Mouse (Mus musculus) B cell, adult 2 months (primary cell): ENCODE results near the gene Rph3al.

Source experiments
- DNase-seq, 2 experiments: peaks; one replicate each; pipeline ENCODE4 v3.0.0; 2022

Gene Rph3al

DNA sequence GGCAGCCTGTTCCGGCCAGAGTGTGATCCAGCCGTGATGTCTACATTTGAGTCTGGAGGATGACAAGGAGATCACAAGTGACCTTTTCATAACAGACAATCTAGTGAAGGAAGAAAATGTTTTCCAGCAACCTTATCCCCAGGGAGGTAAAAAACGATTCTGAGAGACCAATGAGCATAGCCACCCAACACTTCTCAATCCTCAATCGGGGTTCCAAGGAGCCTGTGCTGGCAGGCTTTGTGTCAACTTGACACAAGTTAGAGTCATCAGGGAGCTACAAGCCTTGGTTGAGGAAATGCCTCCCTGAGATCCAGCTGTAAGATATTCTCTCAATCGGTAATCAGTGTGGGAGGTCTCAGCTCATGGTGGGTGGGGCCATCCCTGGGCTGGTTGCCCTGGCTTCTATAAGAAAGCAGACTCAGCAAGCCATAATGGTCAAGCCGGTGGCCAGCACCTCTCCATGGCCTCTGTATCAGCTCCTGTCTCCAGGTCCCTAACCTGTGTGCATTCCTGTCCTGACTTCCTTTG lies at the start of gene Rph3al:
Rph3al (minus strand) TSS at position 51 of the 528 bp plus-strand sequence.
- DNase-seq, result no peak

GRCm38 (mm10) chr11:75985948-75986347 lies 47.7 kb upstream of the Rph3al start:
- no peak for DNase-seq

GRCm38 (mm10) chr11:75984581-75984980 lies 46.4 kb upstream of the Rph3al start:
- DNase-seq, result peak; percentile 36 to 52

- peak in 1 of 2 experiments; percentile 26 for DNase-seq
Measured at GRCm38 (mm10) chr11:75983194-75983593, 45.0 kb upstream of the Rph3al start.

GRCm38 (mm10) chr11:75980413-75980812 lies 42.2 kb upstream of the Rph3al start:
- no peak for DNase-seq

DNA sequence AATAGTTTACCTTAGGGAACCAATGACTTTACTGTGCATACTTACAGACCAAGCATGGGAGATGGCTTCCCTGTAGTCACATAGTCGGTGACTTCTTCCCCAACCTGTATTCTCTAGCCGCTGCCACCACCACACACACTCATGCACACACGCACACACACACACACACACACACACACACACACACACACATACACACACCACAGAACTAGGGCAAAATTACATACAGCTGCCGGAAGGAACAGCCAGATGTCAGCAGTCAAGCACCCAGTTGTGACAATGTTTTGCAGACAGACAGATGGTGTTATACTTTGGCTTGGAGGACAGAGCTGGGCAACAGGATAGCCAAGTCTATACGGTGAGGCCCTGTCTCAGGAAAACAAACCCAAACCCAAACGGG lies 39.8 kb upstream of the Rph3al start:
- DNase-seq, result peak; percentile 54 to 56

DNA sequence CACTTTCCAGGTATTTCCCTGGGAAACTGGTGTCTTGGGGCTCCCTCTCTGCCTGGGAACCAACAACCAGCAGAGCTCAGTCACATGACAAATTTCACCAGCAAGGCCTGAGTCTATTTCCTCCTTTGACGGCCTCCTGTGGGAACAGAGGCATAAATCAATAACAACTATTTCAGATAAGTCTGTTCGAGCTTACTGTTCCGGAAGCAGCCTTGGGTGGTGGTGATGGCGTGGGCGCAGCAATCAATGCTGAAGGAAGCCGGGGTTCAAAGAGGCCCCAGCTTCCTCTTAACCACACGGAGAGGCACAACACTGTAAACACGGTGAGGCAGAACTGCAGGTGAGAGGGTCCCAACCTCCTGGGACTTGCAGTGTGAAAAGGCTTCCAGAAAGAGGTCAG lies 38.5 kb upstream of the Rph3al start:
- DNase-seq, result peak; percentile 79 to 84

DNA sequence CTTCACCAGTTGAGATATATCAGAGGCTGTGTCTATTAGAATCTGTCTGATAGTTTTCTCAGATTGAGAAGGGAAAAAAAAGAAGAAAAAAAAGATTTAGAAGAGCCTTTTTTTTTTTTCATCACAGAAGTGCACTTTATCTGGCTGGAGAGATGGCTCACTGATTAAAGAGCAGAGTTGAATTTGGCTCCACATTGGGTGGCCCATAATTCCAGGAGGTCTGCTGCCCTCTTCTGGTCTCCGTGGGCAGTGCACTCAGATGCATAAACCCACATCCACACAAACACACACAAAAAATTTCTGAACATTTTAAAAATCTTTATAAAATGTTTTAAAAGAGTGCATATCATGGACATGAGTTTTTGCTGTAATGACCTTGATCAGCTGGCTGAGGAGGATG lies 35.8 kb upstream of the Rph3al start:
- peak; percentile 60 to 61 for DNase-seq

DNA sequence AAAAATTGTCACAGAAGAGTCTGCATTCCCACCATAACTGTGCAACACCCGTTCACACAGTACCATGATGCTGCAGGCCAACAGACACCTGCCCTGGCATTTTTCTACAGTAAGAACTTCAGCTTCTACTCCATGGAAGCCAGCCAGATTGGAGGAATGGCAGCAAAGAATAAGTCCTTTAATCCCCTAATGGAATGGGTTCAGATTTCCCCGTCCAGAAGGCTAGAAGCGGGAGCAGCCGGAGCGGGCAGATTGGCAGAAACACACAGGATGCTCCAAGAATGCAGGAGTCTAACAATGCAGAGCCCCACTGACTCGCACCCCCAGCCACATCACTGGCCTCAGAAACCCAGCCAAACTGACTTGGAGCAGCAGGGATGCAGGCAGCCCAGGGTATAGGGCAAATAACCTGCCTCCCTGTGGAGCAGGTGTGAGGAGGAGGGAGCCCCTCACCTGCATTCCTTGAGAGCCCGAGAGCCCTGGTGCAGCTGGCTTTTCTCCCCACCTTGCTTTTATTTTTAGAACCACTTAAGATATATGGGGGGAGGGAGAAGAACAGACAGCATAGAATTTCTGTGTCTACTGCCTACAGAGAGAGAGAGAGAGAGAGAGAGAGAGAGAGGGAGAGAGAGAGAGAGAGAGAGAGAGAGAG lies 34.8 kb upstream of the Rph3al start:
- no peak for DNase-seq

DNA sequence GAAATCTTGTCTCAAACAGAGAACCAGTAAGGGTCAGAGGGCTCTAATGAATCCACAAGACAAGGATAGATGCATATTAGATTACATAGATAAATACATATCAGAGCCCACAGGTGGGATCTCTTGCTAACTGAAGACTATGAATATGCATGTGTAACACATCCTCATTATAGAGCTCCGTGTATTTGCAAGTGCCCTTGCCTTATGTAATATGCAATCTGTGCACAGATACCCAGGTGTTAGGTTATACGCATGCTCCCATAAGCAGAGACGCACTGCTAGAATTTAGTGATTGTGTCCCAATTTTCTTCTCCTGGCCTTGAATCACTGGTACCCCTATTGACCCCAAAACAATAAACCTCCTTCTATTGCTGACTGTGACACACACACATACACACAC lies 34.0 kb upstream of the Rph3al start:
- DNase-seq, result no peak

GRCm38 (mm10) chr11:75970629-75971028 lies 32.4 kb upstream of the Rph3al start:
- DNase-seq, result no peak

GRCm38 (mm10) chr11:75968761-75969160 lies 30.5 kb upstream of the Rph3al start:
- no peak for DNase-seq

GRCm38 (mm10) chr11:75966401-75967372 lies 28.5 kb upstream of the Rph3al start:
- DNase-seq, result peak; percentile 92 to 93

DNA sequence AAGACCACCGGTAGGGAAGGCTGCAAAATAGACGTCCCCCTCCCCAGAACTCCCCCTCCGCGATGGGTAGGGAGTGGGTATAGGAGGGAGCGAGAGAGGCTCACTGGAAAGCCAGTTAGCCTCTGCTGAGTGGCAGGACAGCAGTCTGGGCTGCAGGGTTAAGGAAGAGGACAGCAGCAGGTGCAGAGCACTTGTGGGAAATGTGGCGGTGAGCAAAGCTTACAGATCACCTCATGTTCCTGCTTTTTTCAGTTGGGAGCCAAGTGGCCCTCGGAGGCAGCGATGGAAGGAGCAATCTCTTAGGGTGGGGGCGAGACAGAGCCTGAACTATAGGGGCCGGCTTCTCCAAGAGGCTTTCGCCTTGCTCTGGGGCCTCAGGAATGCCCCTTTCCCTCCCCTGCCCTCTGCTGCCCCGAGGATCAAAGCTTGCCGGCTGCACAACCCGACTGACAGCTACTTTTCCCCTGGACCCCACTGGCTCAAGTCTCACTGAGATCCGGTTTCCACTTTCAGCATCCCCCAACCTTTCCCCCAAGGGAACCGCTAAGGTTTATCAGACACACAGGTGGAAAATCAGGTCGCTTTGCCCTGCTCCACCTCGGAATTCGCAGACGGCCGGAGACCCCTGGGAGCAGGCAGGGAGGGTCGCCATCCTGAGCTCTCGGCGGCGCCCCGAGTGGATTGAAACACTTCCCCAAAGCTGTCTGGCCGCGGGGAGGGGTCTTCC lies 27.6 kb upstream of the Rph3al start:
- DNase-seq, result peak in 1 of 2 experiments; percentile 14

DNA sequence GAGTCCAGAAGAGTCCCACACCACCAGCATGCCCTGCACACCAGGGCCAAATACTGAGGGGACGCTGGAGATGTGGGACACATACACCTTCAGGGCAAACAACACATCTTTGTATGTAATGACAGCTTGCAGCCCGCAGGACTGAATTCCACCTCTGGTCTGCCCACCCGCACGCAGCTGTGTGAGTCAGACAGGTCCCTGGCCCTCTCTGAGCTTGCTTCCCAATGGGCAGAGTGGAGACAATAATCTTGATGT lies 26.2 kb upstream of the Rph3al start:
- DNase-seq, result no peak

- DNase-seq, result no peak
Measured at GRCm38 (mm10) chr11:75963730-75964475, 25.7 kb upstream of the Rph3al start.

DNA sequence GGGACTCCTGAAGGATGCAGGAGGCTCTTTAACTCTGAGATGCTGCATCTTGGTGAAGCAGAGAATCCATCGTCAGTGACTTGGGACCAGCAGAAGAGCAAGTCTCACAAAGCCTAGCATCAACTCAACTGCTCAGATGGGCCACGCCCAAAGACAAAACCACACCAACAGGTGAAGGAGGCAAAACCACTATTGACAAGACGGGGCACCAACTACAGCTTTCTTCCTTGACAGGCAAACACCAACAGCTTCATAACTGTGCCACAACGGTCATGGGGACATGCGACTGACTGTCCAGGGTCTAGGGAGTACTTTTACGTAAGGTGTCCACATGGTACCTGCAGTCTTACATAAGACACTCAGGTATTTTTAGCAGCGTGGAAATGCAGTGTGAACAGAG lies 23.6 kb upstream of the Rph3al start:
- DNase-seq, result no peak

DNA sequence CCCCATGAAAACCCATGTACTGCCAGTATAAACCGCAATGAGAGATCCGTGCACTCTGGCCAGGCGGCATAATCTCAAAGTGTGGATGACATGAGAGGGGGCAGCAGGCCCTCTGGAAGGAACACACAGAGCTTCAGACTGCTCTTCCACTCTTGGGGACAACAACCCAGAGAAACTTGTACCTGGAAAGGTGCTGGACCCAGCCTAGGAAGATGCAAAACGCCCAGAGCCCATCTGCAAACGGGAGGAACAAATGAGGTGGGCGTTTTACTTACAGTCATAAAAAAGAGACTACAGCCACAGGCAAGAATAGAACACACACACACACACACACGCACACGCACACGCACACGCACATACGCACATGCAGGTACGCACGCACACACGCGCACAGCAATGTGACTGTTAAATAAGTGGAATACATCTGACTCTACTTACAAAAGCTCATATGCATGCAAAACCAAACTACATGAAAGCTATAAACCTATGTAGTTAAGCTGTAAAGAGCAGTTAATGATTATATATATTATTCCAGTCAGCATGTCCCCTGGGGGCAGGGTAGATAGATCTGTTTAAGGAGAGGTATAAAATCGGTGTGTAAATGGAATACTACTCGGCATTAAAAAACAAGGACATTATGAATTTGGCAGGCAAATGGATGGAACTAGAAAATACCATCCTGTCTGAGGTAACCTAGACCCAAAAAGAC lies 19.0 kb upstream of the Rph3al start:
- no peak for DNase-seq

- no peak for DNase-seq
Measured at GRCm38 (mm10) chr11:75956651-75957050, 18.4 kb upstream of the Rph3al start.

DNA sequence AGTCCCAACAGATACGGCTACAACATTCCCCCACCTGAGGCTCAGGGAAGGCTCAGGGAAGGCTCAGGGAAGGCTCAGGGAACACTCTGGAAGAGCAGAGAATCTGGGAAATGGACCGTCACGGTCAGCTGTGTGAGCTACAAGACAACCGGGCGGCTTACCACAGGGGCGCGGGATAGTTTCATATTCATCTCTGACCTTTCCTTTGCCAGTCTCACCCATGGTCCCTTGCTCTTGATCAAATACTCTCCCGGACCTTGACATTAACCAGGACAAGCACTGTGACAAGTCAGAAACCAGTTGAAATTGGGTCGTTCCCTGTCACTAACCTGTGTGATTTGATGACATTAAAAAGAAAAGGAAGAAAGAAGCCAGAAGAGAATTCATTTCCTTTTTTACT lies 16.7 kb upstream of the Rph3al start:
- DNase-seq, result no peak

DNA sequence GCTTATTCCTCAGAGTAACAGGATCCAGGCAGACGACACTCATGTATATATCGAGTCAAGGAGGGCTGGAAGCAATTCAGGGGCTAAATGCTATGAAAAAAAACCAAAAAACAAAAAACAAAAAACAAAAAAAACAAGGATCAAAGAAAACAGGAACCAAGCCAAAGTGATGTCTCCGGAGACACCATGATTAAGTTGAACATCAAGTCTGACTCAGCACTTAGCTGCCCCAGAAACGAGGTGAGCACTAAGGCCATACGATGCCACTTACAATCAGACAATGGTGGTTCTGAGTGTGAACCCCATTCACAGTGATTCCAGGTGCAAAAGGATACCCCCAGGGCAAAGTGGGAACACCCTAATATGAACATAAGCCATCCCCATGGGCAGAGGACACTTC lies 13.7 kb upstream of the Rph3al start:
- DNase-seq, result no peak

- DNase-seq, result no peak
Measured at GRCm38 (mm10) chr11:75950459-75950858, 12.2 kb upstream of the Rph3al start.
